Mouse (Mus musculus): ENCODE results near the gene Npcd. TPM values are rescaled to one million over a fixed set of nuclear protein-coding genes. Genes with fewer than 3 reads are reported as not detected.

Gene Npcd
- polyA plus RNA-seq, 1 experiment: 0.23 TPM

GRCm38 (mm10) chr15:79767327-79767961 lies 66.6 kb downstream of the Npcd start:
- Histone ChIP-seq H3K27me3 (ENCODE audit: control insufficient read depth, insufficient read depth, low read length) (no peaks in the 10 kb centered on the region), H3K4me1 (ENCODE audit: control insufficient read depth, insufficient read depth, insufficient read length, low read length) (peaks cover 30% of the 10 kb centered on the region), H3K27ac (ENCODE audit: insufficient read depth, low read depth, low read length) (no peak overlapping the region), H3K4me3 (ENCODE audit: low read depth, low read length) (no peak overlapping the region), H3K36me3 (ENCODE audit: control insufficient read depth, insufficient read depth, low read length) (no peaks in the 10 kb centered on the region)
- TF ChIP-seq CTCF (IDR thresholded peaks at IDR 0.05; ENCODE audit: extremely low read depth, insufficient read length, insufficient replicate concordance, low read depth, low read length) (no peak), POLR2A (IDR thresholded peaks at IDR 0.05; ENCODE audit: low read depth, low read length) (no peak)
- 83% methylated on average over 16 of the region's 16 CpGs for WGBS

GRCm38 (mm10) chr15:79766586-79767071 lies 67.4 kb downstream of the Npcd start:
- H3K36me3 ChIP-seq (ENCODE audit: control insufficient read depth, insufficient read depth, low read length): no peaks in the 10 kb centered on the region
- no peak overlapping the region for H3K4me3 ChIP-seq (ENCODE audit: low read depth, low read length)
- H3K27ac ChIP-seq (ENCODE audit: insufficient read depth, low read depth, low read length): no peak overlapping the region
- 86% methylated on average over 10 of the region's 10 CpGs for WGBS
- no peaks in the 10 kb centered on the region for H3K27me3 ChIP-seq (ENCODE audit: control insufficient read depth, insufficient read depth, low read length)
- peaks cover 30% of the 10 kb centered on the region for H3K4me1 ChIP-seq (ENCODE audit: control insufficient read depth, insufficient read depth, insufficient read length, low read length)
- TF ChIP-seq CTCF (IDR thresholded peaks at IDR 0.05; ENCODE audit: extremely low read depth, insufficient read length, insufficient replicate concordance, low read depth, low read length): no peak
- no peak for TF ChIP-seq POLR2A (IDR thresholded peaks at IDR 0.05; ENCODE audit: low read depth, low read length)

DNA sequence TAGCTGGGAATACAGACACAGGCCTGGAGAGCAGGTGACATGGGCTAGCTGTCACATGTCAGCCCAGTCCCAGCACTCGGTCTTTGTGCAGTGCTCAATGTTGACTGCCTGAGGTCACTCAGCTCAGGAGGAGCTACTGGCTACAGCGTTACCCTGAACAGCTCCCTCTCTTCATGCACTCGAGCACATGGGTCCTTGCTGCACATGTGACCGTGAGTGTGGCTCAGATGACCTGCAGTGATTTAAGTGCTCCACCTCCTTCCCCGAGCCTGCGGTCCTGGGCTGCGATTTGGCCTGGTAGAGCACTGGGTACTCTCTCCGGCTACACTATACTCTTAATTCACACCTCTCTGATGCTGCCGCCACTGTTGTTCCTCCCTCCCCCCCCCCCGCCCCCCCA lies 67.9 kb downstream of the Npcd start:
- H3K4me1 ChIP-seq (ENCODE audit: control insufficient read depth, insufficient read depth, insufficient read length, low read length): peaks cover 29% of the 10 kb centered on the region
- no peaks in the 10 kb centered on the region for H3K36me3 ChIP-seq (ENCODE audit: control insufficient read depth, insufficient read depth, low read length)
- H3K27ac ChIP-seq (ENCODE audit: insufficient read depth, low read depth, low read length): no peak overlapping the region
- no peaks in the 10 kb centered on the region for H3K27me3 ChIP-seq (ENCODE audit: control insufficient read depth, insufficient read depth, low read length)
- TF ChIP-seq POLR2A (IDR thresholded peaks at IDR 0.05; ENCODE audit: low read depth, low read length) (no peak), CTCF (IDR thresholded peaks at IDR 0.05; ENCODE audit: extremely low read depth, insufficient read length, insufficient replicate concordance, low read depth, low read length) (no peak)
- no peak overlapping the region for H3K4me3 ChIP-seq (ENCODE audit: low read depth, low read length)
- 76% methylated on average over 10 of the region's 10 CpGs for WGBS

GRCm38 (mm10) chr15:79765361-79765760 lies 68.7 kb downstream of the Npcd start:
- no peaks in the 10 kb centered on the region for H3K36me3 ChIP-seq (ENCODE audit: control insufficient read depth, insufficient read depth, low read length)
- no peaks in the 10 kb centered on the region for H3K27me3 ChIP-seq (ENCODE audit: control insufficient read depth, insufficient read depth, low read length)
- no peak for TF ChIP-seq POLR2A (IDR thresholded peaks at IDR 0.05; ENCODE audit: low read depth, low read length)
- TF ChIP-seq CTCF (IDR thresholded peaks at IDR 0.05; ENCODE audit: extremely low read depth, insufficient read length, insufficient replicate concordance, low read depth, low read length): peak; percentile 17; the same call in 1 of the 2 replicates
- H3K4me1 ChIP-seq (ENCODE audit: control insufficient read depth, insufficient read depth, insufficient read length, low read length): peaks cover 22% of the 10 kb centered on the region
- 18% methylated on average over 2 of the region's 2 CpGs for WGBS
- H3K4me3 ChIP-seq (ENCODE audit: low read depth, low read length): no peak overlapping the region
- no peak overlapping the region for H3K27ac ChIP-seq (ENCODE audit: insufficient read depth, low read depth, low read length)

- WGBS: 85% methylated on average over 11 of the region's 11 CpGs
- TF ChIP-seq CTCF (IDR thresholded peaks at IDR 0.05; ENCODE audit: extremely low read depth, insufficient read length, insufficient replicate concordance, low read depth, low read length) (no peak), POLR2A (IDR thresholded peaks at IDR 0.05; ENCODE audit: low read depth, low read length) (no peak)
Observed at GRCm38 (mm10) chr15:79764539-79765267, 69.3 kb downstream of the Npcd start.

GRCm38 (mm10) chr15:79763601-79764246 lies 70.3 kb downstream of the Npcd start:
- WGBS: 89% methylated on average over 7 of the region's 7 CpGs
- H3K27ac ChIP-seq (ENCODE audit: insufficient read depth, low read depth, low read length): no peak overlapping the region
- H3K27me3 ChIP-seq (ENCODE audit: control insufficient read depth, insufficient read depth, low read length): no peaks in the 10 kb centered on the region
- no peak for TF ChIP-seq POLR2A (IDR thresholded peaks at IDR 0.05; ENCODE audit: low read depth, low read length)
- H3K4me3 ChIP-seq (ENCODE audit: low read depth, low read length): no peak overlapping the region
- peaks cover 13% of the 10 kb centered on the region for H3K4me1 ChIP-seq (ENCODE audit: control insufficient read depth, insufficient read depth, insufficient read length, low read length)
- no peaks in the 10 kb centered on the region for H3K36me3 ChIP-seq (ENCODE audit: control insufficient read depth, insufficient read depth, low read length)

More at GRCm38 (mm10) chr15:79764539-79765267, 69.3 kb downstream of the Npcd start:
- Histone ChIP-seq H3K4me1 (ENCODE audit: control insufficient read depth, insufficient read depth, insufficient read length, low read length) (peaks cover 16% of the 10 kb centered on the region), H3K27me3 (ENCODE audit: control insufficient read depth, insufficient read depth, low read length) (no peaks in the 10 kb centered on the region), H3K4me3 (ENCODE audit: low read depth, low read length) (no peak overlapping the region), H3K27ac (ENCODE audit: insufficient read depth, low read depth, low read length) (no peak overlapping the region), H3K36me3 (ENCODE audit: control insufficient read depth, insufficient read depth, low read length) (no peaks in the 10 kb centered on the region)

DNA sequence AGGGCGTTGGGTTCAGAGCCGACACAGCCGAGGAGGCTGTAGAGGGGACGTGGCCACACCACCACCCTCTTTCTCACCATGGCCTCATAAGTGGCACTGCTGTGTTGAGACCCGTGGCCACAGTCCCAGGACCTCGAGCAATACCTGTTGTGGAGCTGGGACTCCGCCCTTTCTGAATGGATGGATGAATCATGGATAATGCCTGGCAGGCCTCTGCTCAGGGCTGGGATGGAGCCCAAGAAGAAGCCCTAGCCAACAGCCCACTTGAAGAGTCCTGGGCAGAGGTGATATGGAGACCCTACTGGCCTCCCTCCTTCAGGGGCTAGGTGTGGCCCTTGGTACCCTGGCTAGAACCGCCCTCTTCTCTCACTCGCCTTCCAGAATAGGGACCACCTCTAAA lies 71.0 kb downstream of the Npcd start:
- H3K4me1 ChIP-seq (ENCODE audit: control insufficient read depth, insufficient read depth, insufficient read length, low read length): peaks cover 13% of the 10 kb centered on the region
- no peaks in the 10 kb centered on the region for H3K27me3 ChIP-seq (ENCODE audit: control insufficient read depth, insufficient read depth, low read length)
- WGBS: 87% methylated on average over 9 of the region's 9 CpGs
- H3K36me3 ChIP-seq (ENCODE audit: control insufficient read depth, insufficient read depth, low read length): no peaks in the 10 kb centered on the region
- TF ChIP-seq POLR2A (IDR thresholded peaks at IDR 0.05; ENCODE audit: low read depth, low read length) (no peak), CTCF (IDR thresholded peaks at IDR 0.05; ENCODE audit: extremely low read depth, insufficient read length, insufficient replicate concordance, low read depth, low read length) (no peak)
- no peak overlapping the region for H3K4me3 ChIP-seq (ENCODE audit: low read depth, low read length)
- H3K27ac ChIP-seq (ENCODE audit: insufficient read depth, low read depth, low read length): no peak overlapping the region
